Mouse (Mus musculus) embryo, embryonic 9.5 days (tissue): ENCODE measurements at regions not wholly inside any gene's neighbourhood (a gene's known extent, or its start where the extent isn't known, plus 50 kb on each side); places are given as distances from the start of the nearest gene placed in this dataset.

ENCODE experiments used
- DNase-seq: peaks from one replicate; pipeline ENCODE4 v3.0.0-alpha.2; 2017; ENCODE audit errors: extremely low spot score

DNA sequence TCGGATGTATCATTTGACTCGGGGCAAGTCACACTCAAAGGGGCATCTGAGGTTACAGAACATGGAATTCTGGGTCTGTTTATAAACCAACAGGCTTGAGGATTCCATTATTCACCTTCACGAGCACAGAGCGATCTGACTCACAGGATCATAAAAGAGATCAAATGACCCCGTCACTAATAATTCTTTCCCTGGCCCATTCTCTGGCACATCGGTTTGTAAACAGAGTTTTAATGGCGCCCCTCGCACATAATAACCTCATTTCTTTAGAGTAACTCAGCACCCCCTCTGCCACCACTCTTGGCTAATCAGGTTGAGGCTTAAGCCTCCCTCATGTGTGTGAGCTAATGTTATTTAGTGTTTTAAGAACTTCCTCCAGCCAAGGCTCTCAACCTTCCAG lies 183.3 kb upstream of the Tbx3 start:
- DNase-seq, result no peak

DNA sequence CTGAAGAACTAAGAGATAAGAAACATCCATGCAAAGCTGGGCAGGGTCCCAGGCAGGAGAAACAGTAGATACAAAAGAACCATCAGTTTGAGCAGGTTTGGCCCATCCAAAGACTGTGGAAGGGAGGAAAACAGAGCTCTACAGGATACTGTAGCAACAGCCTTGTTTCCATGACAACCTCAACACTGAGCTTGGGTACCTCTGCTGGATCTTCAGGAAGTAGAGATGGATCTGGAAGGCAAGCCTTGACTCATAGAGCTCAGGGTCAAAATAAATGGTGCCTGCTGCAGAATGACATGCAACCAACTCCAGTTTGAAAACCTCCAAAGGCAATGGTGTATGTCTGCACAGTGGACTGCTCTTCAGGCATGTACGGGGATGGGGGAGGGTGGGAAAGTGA lies 173.0 kb upstream of the Tbx3 start:
- DNase-seq, result no peak

DNA sequence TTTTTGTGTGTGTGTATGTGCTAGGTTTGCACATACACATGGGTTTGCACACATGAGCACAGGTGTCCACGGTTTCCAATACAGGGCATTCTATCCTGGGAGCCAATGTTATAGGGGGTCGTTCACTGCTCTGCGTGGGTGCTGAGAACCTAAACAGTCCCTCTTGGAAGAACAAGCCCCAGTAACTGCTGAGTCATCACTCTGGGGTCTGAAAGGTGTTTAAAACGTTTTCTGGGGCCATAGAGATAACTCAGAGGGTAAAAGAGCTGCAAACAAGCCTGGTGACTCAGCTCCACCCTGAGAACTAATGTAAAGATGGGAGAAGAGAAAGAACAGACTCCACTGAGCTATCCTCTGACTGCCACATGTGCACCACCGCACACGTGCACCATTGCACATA lies 172.0 kb upstream of the Tbx3 start:
- no peak for DNase-seq

DNA sequence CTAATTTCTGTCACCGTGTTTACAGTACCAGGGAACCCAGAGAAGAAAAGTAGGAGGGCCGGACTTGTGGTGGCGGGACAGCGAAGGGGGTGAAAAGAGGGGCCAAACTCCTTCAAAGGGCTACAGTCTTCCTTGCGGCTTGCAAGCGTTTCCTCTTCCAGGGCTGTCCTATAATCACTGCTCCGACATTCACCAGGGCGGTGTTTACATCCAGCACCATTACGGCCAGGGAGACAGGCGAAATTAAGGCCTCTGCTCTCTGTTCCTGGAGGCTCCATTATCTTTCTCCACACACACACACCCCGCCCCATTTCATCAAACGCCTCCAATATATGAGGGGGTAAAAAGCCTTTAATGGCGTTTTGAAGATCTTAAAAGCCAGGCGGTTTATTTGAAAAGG lies 162.8 kb upstream of the Tbx3 start:
- no peak for DNase-seq

DNA sequence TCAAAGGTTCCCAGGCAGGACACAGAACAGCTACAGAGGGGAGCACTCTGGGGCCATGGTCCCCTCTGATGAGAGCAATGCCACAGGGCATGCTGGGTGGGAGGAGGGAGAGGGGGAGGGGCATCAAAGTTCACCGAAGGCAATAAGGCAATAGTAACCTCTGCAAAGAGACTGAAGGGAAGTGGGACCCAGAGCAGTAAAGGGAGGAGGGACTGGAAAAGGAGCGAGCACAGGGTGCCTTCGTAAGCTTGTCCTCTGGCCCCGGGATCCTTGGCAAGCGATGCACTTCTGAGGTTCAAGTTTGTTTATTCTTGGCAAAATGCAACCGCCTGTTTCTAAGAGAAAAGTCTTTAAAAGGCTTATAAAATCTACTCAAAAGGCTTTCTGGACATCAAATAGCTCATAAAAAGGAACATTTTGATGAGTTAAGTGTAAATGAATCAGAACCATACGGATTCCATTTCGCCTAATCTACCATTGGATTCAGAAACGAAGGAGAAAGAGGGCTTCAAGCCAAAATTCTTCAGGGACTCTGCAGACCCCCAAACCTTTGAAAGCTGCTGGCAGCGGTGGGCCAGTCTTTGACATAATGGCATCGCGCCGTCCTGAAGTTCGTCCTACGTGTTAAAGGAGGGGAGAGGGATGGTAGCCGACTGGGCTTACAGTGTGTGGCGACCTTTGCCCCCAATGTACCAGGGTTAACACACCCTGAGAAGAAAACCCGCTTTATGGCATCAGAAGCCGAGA lies 151.8 kb upstream of the Tbx3 start:
- DNase-seq, result no peak

DNA sequence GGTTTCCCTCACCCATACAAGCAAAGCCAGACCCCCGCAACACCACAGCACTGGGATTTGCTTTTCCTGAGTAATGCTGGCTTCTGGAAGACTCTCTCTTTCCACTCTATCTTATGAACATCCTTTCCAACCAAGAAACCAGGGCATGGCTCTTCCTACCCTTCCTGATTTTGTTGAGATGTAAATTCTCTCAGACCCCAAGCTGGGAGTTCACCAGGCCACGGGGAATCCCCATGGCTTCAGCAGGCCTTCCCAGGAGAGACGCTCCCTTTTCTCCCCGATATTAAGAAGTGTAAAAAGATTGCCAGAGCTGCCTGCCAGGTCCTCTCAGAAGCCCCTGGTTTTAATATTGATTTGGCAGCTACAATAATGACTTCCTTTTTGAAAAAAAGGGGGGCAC lies 146.3 kb upstream of the Tbx3 start:
- DNase-seq, result no peak

DNA sequence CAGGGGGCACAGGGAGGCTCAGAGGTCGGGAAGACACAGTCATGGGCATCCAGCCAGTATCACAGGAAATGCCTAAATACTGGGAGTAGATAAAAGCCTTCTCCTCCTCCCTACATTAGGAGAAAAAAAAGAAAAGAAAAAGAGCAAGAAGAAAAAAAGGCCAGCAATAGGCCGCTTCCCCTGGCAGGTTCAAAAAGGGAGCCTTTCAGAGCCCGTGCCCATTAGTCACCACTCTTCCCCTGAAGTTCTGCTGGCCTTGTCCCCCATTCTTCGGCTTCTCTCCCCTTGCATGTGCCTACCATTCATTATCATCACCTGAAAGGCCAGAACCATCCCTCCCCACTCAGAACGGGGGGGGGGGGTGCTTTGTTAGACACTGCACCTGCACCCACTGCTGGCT lies 144.5 kb upstream of the Tbx3 start:
- no peak for DNase-seq

DNA sequence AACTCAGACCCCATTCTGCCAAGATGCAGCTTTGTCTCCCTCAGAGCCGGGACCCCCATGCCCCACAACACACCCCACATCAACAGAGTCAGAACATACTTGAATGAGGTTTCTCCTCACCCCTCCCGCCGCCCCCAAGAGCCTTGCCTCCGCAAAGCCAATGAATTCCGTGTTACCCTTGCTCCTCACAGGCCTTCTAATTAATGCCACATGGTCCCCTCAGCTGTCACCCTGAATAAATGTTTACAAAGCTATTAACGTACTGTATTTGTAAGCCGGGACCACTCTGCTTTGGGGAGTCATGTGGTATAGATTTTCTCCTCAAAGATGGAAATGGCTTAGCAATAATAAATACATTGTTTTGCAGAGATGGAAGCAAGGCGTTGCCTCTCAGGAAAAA lies 140.5 kb upstream of the Tbx3 start:
- no peak for DNase-seq

DNA sequence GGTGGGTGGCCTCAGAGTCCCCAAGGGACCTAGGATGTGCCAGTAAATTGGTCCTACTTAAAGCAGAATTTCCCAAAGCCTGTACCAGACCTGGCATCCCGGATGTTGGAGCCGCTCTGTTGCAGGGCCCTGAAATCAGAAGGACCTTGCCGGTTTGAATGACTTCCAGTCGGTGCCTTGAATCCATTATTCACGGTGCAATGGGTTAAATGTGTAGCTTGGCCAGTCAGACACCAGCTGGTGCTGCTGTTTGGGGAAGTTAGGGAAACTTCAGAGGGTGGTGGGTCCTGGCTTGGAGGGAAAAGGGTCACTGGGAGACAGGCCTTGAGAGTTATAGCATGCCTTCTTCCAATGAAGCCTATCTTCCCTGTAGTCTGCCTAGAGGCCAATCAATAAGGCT lies 135.5 kb upstream of the Tbx3 start:
- no peak for DNase-seq

DNA sequence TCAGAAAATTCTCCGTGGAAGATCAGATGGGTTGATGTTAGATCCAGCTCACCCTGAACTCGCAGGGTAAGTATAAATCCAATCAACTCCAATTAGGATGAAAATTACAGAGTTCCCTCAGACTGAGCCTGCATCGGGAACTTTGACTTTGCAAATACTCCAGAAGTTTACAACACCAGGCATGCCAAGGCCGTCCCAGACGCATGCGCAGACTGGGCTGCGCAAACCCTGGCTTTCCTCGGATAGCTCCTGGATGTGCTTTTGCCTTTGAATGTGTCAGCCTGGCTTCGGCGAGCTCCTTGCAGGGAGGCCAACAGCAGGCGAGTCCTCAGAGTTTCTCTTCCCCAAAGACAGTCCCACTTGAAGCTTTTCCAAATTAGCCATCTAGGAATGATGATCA lies 127.6 kb upstream of the Tbx3 start:
- no peak for DNase-seq

DNA sequence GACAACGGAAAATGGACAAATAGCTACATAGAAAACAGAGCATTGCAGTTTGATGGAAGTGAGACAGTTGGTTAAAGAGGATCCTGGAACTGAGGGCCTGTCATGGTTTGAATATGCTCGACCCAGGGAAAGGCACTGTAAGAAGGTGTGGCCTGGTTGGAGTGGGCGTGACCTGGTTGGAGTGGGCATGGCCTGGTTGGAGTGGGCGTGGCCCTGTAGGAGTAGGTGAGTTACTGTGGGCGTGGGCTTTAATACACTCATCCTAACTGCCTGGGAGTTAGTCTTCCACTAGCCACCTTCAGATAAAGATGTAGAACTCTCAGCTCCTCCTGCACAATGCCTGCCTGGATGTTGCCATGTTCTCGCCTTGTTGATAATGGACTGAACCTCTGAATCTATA lies 126.8 kb upstream of the Tbx3 start:
- DNase-seq, result no peak

DNA sequence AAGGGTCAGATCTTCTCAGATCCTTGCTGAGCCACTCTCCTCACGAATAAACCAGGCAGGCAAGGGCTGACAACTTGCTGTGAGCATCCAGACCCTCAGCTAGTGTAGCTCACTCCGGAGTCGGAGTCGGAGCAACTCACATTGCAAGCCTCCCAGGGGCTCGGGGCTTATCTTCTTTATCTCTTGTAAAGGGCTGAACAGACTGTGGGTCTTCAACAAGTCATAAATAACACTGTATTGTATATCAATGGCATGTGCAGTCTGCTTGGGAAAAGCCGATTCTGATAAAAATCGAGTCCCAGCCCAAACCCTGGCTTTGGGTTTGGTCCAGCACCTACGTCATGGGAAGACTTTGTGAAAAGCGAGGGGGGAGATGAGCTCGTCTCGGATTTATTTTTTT lies 125.8 kb upstream of the Tbx3 start:
- no peak for DNase-seq

DNA sequence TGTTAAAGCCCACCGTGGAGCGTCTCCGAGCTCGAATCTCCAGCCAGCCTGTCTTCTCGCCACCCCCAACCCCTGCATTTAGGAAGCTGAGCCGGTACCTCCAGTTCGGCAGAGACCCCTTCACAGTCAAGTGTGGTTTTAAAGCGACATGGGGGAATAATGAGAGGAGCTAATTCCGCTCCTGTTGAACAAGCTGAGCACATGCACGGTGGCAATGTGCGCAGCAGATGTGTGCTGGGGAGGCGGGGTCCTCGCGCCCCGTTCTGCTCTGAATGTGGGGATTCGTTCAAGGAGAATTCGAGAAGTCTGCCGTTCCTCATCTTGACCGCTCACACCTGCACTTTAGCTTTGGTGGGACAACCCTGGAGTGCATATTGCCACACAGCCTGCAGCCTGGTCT lies 123.4 kb upstream of the Tbx3 start:
- DNase-seq, result no peak

DNA sequence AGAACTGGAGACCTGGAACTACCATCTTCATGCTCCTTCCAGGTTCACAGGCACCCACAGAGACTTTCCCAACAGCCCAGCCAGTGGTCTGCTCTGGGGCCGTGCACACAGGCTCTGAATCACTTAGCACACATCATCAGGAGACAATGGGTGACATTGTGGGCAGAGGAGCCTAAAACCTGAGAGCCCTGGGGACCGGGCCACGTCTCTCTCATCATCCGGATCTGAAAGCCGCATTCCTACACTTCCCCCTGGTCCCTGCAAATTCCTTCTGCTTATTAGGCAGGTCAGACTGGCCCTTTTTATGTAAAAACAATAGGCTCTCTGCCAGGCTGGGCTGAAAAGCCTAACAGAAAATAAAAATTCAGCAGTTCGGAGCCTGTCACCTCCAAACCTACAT lies 119.6 kb upstream of the Tbx3 start:
- no peak for DNase-seq

DNA sequence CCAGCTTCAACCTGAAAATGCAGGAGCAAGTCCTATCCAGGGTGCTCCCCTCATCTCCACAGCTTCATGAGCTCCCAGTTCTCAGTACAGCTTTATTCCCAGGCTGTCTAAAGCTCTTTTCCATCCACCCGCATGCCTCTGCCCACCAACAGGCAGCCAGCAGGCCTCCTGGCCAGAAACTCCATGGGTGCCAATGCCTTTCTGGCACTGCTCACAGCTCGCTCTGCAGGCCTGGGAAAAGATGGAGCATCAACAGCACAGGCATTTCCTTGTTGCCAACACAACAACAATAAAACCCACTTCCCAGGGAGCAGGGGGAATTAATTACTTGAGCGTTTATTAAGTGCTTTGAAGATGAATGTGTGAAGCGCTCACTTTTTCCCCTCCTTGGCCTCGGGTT lies 117.0 kb upstream of the Tbx3 start:
- DNase-seq, result no peak

DNA sequence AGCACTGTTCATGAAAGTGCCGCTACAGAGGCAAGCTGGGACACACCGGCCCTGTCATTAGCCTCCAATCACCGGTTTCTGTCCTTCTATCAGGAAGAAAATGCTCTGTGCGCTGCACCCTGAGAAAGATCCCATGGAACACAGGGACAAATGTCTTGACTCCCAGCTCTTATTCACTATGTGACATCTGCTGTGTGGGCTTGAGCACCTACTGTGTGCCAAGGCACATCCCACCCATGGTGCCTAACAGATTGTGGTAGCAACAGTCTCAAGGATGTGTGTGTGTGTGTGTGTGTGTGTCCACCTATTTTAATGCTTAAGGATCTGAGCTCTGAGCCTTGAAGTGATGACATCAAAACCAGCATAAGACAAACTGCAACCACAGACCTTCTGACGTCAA lies 113.4 kb upstream of the Tbx3 start:
- no peak for DNase-seq

DNA sequence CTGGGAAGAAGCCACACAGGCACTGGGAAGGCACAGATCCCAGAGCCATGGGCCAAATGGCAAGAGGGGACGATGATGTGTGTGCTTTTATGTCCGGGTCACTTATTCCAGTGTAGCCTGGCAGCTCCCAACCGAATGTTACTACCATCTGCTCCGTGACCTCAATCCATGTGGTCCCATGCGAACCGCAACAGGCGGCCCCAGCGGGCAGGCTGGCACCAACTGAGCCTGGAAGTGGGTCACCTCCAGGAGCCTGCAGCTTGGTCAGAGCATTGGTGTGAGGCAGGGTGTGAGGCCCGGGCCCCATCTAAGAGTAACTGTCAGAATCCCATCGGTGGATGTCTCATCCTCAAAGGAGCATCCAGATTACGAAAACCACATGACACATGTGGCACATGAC lies 110.8 kb upstream of the Tbx3 start:
- DNase-seq, result no peak

DNA sequence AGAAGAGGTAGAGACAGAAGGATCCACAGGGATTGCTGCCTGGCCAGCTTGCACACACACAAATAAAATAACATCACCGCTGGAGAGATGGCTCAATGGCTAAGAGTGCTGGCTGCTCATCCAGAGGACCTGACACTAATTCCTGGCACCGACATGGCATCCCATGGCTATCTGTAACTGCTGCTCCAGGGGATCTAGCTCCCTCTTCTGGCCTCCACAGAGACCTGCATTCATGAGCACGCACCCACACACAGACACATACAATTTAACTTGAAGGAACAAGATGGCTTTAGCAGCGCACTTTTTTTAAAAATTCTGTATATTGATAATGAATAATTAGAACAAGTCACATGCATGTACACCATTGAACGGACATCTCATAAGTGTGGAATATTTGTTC lies 110.1 kb upstream of the Tbx3 start:
- no peak for DNase-seq

DNA sequence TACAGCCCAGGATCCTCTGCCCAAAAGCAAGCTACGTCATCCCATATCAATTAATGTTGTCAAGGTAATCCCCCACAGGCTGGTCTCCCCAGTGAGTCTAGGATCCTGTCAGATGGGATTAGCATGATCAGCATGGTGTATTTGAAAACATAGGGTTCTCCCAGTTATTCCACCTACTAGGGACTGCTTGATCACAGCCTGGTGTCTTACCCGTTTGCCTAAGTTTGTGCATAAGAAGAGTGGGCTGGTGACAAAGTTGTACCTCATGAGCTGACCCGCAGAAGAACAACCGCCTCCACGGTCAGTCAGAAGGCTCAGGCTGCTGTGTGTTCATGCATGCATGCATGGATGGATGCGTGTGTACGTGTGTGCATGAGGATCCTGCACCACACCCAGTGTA lies 108.9 kb upstream of the Tbx3 start:
- DNase-seq, result no peak

DNA sequence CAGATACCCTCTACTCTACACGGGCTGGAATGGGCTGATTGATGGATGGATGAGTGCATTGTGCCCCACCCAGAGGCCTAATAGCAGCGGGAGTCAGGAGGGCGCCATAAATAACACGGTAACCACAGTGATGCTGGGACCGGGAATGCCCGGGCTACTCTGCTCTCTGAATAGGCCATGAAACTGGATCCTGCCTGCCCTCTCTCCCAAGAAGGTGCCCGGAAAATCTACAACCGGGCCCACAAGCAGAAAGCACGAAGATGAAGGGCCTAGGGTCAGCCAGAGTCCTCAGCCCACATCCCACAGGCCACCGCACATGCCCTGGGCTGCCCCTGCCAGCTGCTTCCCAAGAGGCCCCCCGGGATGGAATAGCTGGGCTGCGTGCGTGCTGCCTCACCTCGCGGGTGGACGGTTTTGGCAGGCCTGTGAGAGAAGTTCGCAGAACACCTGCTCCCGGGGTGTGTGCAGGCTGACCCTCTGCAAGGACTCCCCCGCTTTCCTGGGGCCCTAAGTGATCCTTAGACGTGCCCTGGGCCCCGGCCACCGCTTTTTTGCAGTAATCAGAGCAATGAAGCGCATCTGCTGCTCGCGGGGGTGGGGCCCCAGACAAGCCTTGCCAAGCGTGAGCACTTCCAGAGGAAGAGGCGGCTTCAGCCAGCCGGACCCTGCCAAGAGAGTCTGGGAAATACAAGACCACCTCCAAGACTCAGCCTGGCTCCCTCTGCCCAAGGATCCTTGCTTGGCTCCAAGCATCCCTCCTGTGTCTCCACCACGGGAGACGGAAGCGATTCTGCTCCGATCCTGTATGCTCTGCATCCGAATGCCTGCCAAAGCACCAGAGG lies 106.7 kb upstream of the Tbx3 start:
- DNase-seq, result peak; percentile 62

DNA sequence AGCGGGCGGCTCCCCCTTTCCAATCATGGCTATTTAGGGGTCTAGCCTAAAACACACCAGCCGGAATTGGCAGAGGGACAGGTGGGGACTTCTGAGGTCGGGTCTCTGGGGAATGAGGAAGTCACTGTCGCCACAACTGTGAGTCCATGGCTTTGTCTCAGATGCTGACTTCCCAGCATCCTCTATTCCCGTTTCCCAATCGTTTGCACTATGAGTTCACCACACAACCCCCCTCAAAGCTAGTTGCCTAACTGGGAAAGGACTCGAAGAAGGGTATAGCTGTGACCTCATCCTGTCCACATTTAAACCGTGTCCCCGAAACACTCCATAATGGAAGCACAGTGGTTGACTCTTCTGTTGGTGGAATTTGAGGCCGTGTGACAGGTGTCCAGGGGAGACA lies 102.8 kb upstream of the Tbx3 start:
- DNase-seq, result no peak

DNA sequence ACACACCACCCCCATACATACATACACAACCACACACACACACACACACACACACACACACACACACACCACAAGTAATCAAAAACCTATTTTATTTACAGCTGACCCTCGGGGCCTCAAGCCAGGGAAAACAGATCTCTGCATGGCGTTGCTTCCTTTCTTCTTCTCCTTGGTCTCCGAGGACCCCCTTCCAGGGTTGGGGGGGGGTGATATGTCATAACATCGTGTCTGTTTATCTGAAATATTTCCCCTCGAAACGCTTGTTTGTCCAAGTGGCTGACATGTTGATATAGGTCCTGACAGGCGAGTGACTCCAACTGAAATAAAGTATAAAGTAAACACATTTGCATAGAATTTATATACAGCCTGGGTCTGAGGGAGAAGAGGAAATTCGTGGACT lies 100.4 kb upstream of the Tbx3 start:
- no peak for DNase-seq

DNA sequence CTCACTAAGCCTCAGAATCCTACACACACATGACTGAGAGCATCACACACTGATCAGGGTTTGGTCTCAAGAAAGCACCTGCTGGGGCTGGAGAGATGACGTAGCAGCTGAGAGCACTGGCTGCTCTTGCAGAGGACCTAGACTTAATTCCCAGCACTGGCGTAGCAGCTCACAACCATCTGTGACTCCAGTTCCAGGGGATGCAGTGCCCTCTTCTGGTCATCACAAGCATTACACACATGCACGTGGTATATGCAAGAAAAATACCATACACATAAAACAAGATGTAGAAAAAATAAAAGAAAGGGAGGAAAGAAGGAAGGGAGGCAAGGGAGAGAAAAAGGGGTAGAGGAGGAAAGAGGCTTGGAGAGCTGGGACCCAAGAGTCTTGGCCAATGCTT lies 98.8 kb upstream of the Tbx3 start:
- DNase-seq, result no peak

DNA sequence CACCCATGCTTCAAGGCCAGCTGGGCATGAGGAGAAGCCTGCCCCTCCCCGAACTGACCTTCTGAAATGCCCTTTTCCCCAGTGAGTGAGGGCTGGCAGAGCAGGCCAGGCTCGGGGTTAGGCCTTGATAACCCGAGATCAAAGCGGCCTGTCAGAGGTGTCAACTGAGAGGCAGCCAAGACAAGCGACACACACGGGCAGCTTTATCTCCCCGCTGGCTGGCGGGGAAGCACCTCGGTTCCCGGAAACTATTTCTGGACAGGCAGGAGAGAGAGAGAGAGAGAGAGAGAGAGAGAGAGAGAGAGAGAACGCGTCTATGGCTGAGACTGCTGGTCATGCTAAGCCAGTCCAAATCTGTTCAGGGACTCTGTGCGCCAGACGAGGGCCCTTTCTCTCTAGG lies 95.3 kb upstream of the Tbx3 start:
- DNase-seq, result peak; percentile 54
